Mouse (Mus musculus): ENCODE measurements around the gene 4931422A03Rik.
"Not testable (repeated sequence)": the region's sequence is repeated elsewhere in the genome, so short reads cannot be mapped to it uniquely, and the experiment has no call there.

Gene 4931422A03Rik

GRCm38 (mm10) chr2:104007793-104008519, 20.2 kb downstream of the 4931422A03Rik start:
- no peaks in the 10 kb centered on the region for H3K36me3 ChIP-seq (ENCODE audit: insufficient read depth, low read length)
- no peak overlapping the region for H3K4me3 ChIP-seq (replicated peaks; ENCODE audit: low read length)
- TF ChIP-seq CTCF (conservative IDR thresholded peaks at IDR 0.05; ENCODE audit: low read length) (no peak), POU5F1 (IDR thresholded peaks at IDR 0.05; ENCODE audit: borderline replicate concordance, low read length) (no peak), NANOG (IDR thresholded peaks at IDR 0.05; ENCODE audit: borderline replicate concordance, low read length) (no peak)
- peaks cover 11% of the 10 kb centered on the region for H3K27me3 ChIP-seq (ENCODE audit: insufficient read depth, low read length)
- H3K4me1 ChIP-seq (replicated peaks; ENCODE audit: low read depth, low read length): peaks cover 8% of the 10 kb centered on the region
- H3K9me3 ChIP-seq (ENCODE audit: low read length): no peaks in the 10 kb centered on the region

- peak overlapping the region; percentile 37 for H3K4me3 ChIP-seq (replicated peaks; ENCODE audit: low read length)
- no peaks in the 10 kb centered on the region for H3K36me3 ChIP-seq (ENCODE audit: insufficient read depth, low read length)
- no peaks in the 10 kb centered on the region for H3K9me3 ChIP-seq (ENCODE audit: low read length)
- peaks cover 22% of the 10 kb centered on the region for H3K4me1 ChIP-seq (replicated peaks; ENCODE audit: low read depth, low read length)
- H3K27me3 ChIP-seq (ENCODE audit: insufficient read depth, low read length): peaks cover 17% of the 10 kb centered on the region
- TF ChIP-seq NANOG (IDR thresholded peaks at IDR 0.05; ENCODE audit: borderline replicate concordance, low read length): no peak
- no peak for TF ChIP-seq POU5F1 (IDR thresholded peaks at IDR 0.05; ENCODE audit: borderline replicate concordance, low read length)
- peak; percentile 71 for TF ChIP-seq CTCF (conservative IDR thresholded peaks at IDR 0.05; ENCODE audit: low read length)
Observed at GRCm38 (mm10) chr2:104002711-104003413, 25.3 kb downstream of the 4931422A03Rik start.

- peaks cover 13% of the 10 kb centered on the region for H3K27me3 ChIP-seq (ENCODE audit: insufficient read depth, low read length)
- H3K36me3 ChIP-seq (ENCODE audit: insufficient read depth, low read length): no peaks in the 10 kb centered on the region
- peaks cover 22% of the 10 kb centered on the region for H3K4me1 ChIP-seq (replicated peaks; ENCODE audit: low read depth, low read length)
- no peak overlapping the region for H3K4me3 ChIP-seq (replicated peaks; ENCODE audit: low read length)
- H3K9me3 ChIP-seq (ENCODE audit: low read length): no peaks in the 10 kb centered on the region
- TF ChIP-seq CTCF (conservative IDR thresholded peaks at IDR 0.05; ENCODE audit: low read length) (no peak), POU5F1 (IDR thresholded peaks at IDR 0.05; ENCODE audit: borderline replicate concordance, low read length) (no peak), NANOG (IDR thresholded peaks at IDR 0.05; ENCODE audit: borderline replicate concordance, low read length) (no peak)
Observed at GRCm38 (mm10) chr2:104001861-104002260, 26.3 kb downstream of the 4931422A03Rik start.

GRCm38 (mm10) chr2:104001076-104001475, 27.1 kb downstream of the 4931422A03Rik start:
- peaks cover 22% of the 10 kb centered on the region for H3K4me1 ChIP-seq (replicated peaks; ENCODE audit: low read depth, low read length)
- no peaks in the 10 kb centered on the region for H3K36me3 ChIP-seq (ENCODE audit: insufficient read depth, low read length)
- no peaks in the 10 kb centered on the region for H3K9me3 ChIP-seq (ENCODE audit: low read length)
- no peak overlapping the region for H3K4me3 ChIP-seq (replicated peaks; ENCODE audit: low read length)
- TF ChIP-seq NANOG (IDR thresholded peaks at IDR 0.05; ENCODE audit: borderline replicate concordance, low read length): no peak
- peak; percentile 81 for TF ChIP-seq CTCF (conservative IDR thresholded peaks at IDR 0.05; ENCODE audit: low read length)
- peaks cover 13% of the 10 kb centered on the region for H3K27me3 ChIP-seq (ENCODE audit: insufficient read depth, low read length)

GRCm38 (mm10) chr2:103992618-103993332, 35.4 kb downstream of the 4931422A03Rik start:
- no peaks in the 10 kb centered on the region for H3K9me3 ChIP-seq (ENCODE audit: low read length)
- peak overlapping the region; percentile 70 for H3K4me3 ChIP-seq (replicated peaks; ENCODE audit: low read length)
- no peaks in the 10 kb centered on the region for H3K36me3 ChIP-seq (ENCODE audit: insufficient read depth, low read length)
- peaks cover 19% of the 10 kb centered on the region for H3K4me1 ChIP-seq (replicated peaks; ENCODE audit: low read depth, low read length)
- TF ChIP-seq POU5F1 (IDR thresholded peaks at IDR 0.05; ENCODE audit: borderline replicate concordance, low read length): peak; percentile 89; the same call in 1 of the 2 replicates
- no peak; the same call in 1 of the 2 replicates for TF ChIP-seq NANOG (IDR thresholded peaks at IDR 0.05; ENCODE audit: borderline replicate concordance, low read length)
- no peaks in the 10 kb centered on the region for H3K27me3 ChIP-seq (ENCODE audit: insufficient read depth, low read length)

GRCm38 (mm10) chr2:103992162-103992561, 36.0 kb downstream of the 4931422A03Rik start:
- TF ChIP-seq POU5F1 (IDR thresholded peaks at IDR 0.05; ENCODE audit: borderline replicate concordance, low read length) (no peak), CTCF (conservative IDR thresholded peaks at IDR 0.05; ENCODE audit: low read length) (no peak), NANOG (IDR thresholded peaks at IDR 0.05; ENCODE audit: borderline replicate concordance, low read length) (no peak)
- Histone ChIP-seq H3K4me1 (replicated peaks; ENCODE audit: low read depth, low read length) (peaks cover 19% of the 10 kb centered on the region), H3K36me3 (ENCODE audit: insufficient read depth, low read length) (no peaks in the 10 kb centered on the region), H3K4me3 (replicated peaks; ENCODE audit: low read length) (peak overlapping the region; percentile 70), H3K9me3 (ENCODE audit: low read length) (no peaks in the 10 kb centered on the region), H3K27me3 (ENCODE audit: insufficient read depth, low read length) (no peaks in the 10 kb centered on the region)

- no peaks in the 10 kb centered on the region for H3K36me3 ChIP-seq (ENCODE audit: insufficient read depth, low read length)
- H3K4me1 ChIP-seq (replicated peaks; ENCODE audit: low read depth, low read length): peaks cover 26% of the 10 kb centered on the region
- H3K27me3 ChIP-seq (ENCODE audit: insufficient read depth, low read length): no peaks in the 10 kb centered on the region
- no peak overlapping the region for H3K4me3 ChIP-seq (replicated peaks; ENCODE audit: low read length)
- TF ChIP-seq NANOG (IDR thresholded peaks at IDR 0.05; ENCODE audit: borderline replicate concordance, low read length) (no peak), CTCF (conservative IDR thresholded peaks at IDR 0.05; ENCODE audit: low read length) (peak; percentile 36; the same call in 1 of the 2 replicates), POU5F1 (IDR thresholded peaks at IDR 0.05; ENCODE audit: borderline replicate concordance, low read length) (no peak)
- no peaks in the 10 kb centered on the region for H3K9me3 ChIP-seq (ENCODE audit: low read length)
Observed at GRCm38 (mm10) chr2:103991303-103991702, 36.9 kb downstream of the 4931422A03Rik start.

GRCm38 (mm10) chr2:103989724-103990123, 38.4 kb downstream of the 4931422A03Rik start:
- Histone ChIP-seq H3K36me3 (ENCODE audit: insufficient read depth, low read length) (no peaks in the 10 kb centered on the region), H3K9me3 (ENCODE audit: low read length) (no peaks in the 10 kb centered on the region), H3K4me3 (replicated peaks; ENCODE audit: low read length) (no peak overlapping the region), H3K4me1 (replicated peaks; ENCODE audit: low read depth, low read length) (peaks cover 27% of the 10 kb centered on the region), H3K27me3 (ENCODE audit: insufficient read depth, low read length) (no peaks in the 10 kb centered on the region)
- TF ChIP-seq POU5F1 (IDR thresholded peaks at IDR 0.05; ENCODE audit: borderline replicate concordance, low read length) (no peak), CTCF (conservative IDR thresholded peaks at IDR 0.05; ENCODE audit: low read length) (no peak), NANOG (IDR thresholded peaks at IDR 0.05; ENCODE audit: borderline replicate concordance, low read length) (no peak)

GRCm38 (mm10) chr2:103987595-103987994, 40.6 kb downstream of the 4931422A03Rik start:
- H3K4me3 ChIP-seq (replicated peaks; ENCODE audit: low read length); H3K36me3 ChIP-seq (ENCODE audit: insufficient read depth, low read length); H3K9me3 ChIP-seq (ENCODE audit: low read length); H3K27me3 ChIP-seq (ENCODE audit: insufficient read depth, low read length): not testable (repeated sequence)
- peaks cover 30% of the 10 kb centered on the region for H3K4me1 ChIP-seq (replicated peaks; ENCODE audit: low read depth, low read length)

Data from E14TG2a.4 (cell line).